Mouse (Mus musculus) heart, adult 2 months (tissue): ENCODE measurements around the gene AI661453. TPM values are rescaled to one million over a fixed set of nuclear protein-coding genes. Genes with fewer than 3 reads are reported as not detected.
"Not testable (repeated sequence)": the region's sequence is repeated elsewhere in the genome, so short reads cannot be mapped to it uniquely, and the experiment has no call there.

Experiments
- DNase-seq, 2 experiments: peaks; one replicate each; pipeline ENCODE4 v3.0.0; 2021
- H3K27ac ChIP-seq: fragments of 200-600 bp; 2 replicates; pipeline ENCODE4 v1.8.1; 2022
- H3K27me3 ChIP-seq: fragments of 200-500 bp; 2 replicates; pipeline ENCODE4 v1.6.1; 2012; ENCODE audit warnings: mild to moderate bottlenecking, low read length, inconsistent platforms, mixed read lengths; ENCODE audit not compliant: control insufficient read depth, insufficient read depth
- H3K36me3 ChIP-seq: fragments of 200-500 bp; 2 replicates; pipeline ENCODE4 v1.6.1; 2012; ENCODE audit warnings: low read length, inconsistent platforms; ENCODE audit not compliant: control insufficient read depth, insufficient read depth
- H3K4me1 ChIP-seq: fragments of 200-500 bp; 2 replicates; pipeline ENCODE4 v1.6.1; 2011; ENCODE audit warnings: low read length; ENCODE audit not compliant: control insufficient read depth, insufficient read depth
- H3K4me3 ChIP-seq: fragments of 200-600 bp; 2 replicates; pipeline ENCODE4 v1.8.1; 2022
- H3K79me2 ChIP-seq: fragments of 200-500 bp; replicated peaks from 2 replicates; pipeline ENCODE4 v1.6.1; 2012; ENCODE audit warnings: mild to moderate bottlenecking, inconsistent platforms, low read length, moderate library complexity, mixed read lengths; ENCODE audit not compliant: control insufficient read depth, insufficient read depth
- H3K9ac ChIP-seq: fragments of 200-500 bp; 2 replicates; pipeline ENCODE4 v1.6.1; 2012; ENCODE audit warnings: low read depth, mild to moderate bottlenecking, control low read depth, inconsistent platforms, low read length, mixed read lengths
- CTCF ChIP-seq: fragments of 200-600 bp; IDR thresholded peaks from 2 replicates; pipeline ENCODE4 v1.8.1; 2022; ENCODE audit warnings: antibody characterized with exemption, mild to moderate bottlenecking, moderate library complexity
- EP300 ChIP-seq: fragments of 200-500 bp; IDR thresholded peaks from 2 replicates; pipeline ENCODE4 v1.6.1; 2011; ENCODE audit warnings: low read depth, low read length, control low read depth; ENCODE audit not compliant: insufficient read depth
- POLR2A ChIP-seq: fragments of 200-500 bp; IDR thresholded peaks from 2 replicates; pipeline ENCODE4 v1.6.1; 2011; ENCODE audit warnings: mild to moderate bottlenecking, low read depth, low read length, control low read depth; ENCODE audit not compliant: insufficient read depth
- WGBS: fragments of 180-500 bp; shearing (Covaris S2); methylation state at CpG from one replicate; pipeline ENCODE4 v1.1.7; 2018; 5-methylcytosine and 5-hydroxymethylcytosine counted together
- intact Hi-C: fragments of 180-260 bp; cut with DNase I; formaldehyde crosslinking; loops from one replicate; pipeline ENCODE4 v1.15.1; 2025
- polyA plus RNA-seq: library from polyadenylated mRNA; depleted of rRNA; stranded (reverse); fragments of >200 nt; gene quantifications from 2 replicates; pipeline ENCODE4 v1.2.3, GENCODE M21; 2012
- total RNA-seq, 2 experiments: library from RNA; stranded (reverse); gene quantifications; 2 replicates each; pipeline ENCODE4 v1.2.3; 2021

AI661453 gene
- total and polyA plus RNA-seq, 3 experiments, result 1.00 to 1.4 (median 1.2) TPM

DNA sequence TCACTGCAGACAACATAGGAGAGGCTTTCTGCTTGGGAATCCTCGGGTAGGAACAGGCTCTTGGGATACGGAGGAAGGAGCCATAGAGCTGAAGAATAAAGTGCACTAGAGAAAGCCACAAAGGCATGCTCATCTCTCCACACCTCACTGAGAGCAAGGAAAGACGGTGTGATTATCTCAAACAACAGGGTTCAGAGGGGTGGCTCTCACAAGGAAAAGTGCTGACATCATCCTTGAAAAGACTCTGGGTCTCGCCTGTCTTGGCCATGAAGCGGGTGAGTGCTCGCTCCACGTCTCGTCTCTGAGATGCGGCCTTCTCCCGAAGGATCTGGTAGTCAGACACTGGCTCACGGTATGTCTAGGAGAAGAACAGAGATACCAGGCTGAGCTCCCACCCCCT, 57.7 kb downstream of the AI661453 start:
- 86% methylated on average over 11 of the region's 11 CpGs for WGBS
- H3K9ac ChIP-seq, result no peak overlapping the region
- no peaks in the 10 kb centered on the region for H3K79me2 ChIP-seq
- no peak overlapping the region for H3K4me3 ChIP-seq
- no peak for DNase-seq
- TF ChIP-seq POLR2A (no peak), EP300 (no peak), CTCF (no peak)
- intact Hi-C loops, result no loop called here
- H3K36me3 ChIP-seq, result no peaks in the 10 kb centered on the region
- no peaks in the 10 kb centered on the region for H3K27me3 ChIP-seq
- H3K27ac ChIP-seq, result no peak overlapping the region
- no peaks in the 10 kb centered on the region for H3K4me1 ChIP-seq

DNA sequence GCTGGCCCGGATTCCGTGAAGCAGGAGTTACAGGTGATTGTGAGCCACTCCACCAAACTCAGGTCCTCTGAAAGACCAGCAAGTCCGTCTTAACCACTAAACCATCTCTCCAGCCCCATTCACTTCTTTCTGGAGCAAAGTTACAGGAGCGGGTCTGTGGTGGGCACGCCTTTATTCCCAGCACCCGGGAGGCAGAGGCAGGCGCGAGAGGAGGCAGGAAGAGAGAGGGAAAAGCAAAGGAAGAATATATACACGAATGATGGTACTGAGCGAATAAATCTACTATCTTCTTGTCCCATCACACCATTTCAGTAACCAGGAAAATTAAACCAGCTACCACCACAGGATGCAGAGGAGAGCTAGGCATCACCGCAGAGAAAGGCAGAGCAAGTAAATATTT, 65.1 kb downstream of the AI661453 start:
- Histone ChIP-seq H3K79me2 (no peaks in the 10 kb centered on the region), H3K4me1 (peaks cover 14% of the 10 kb centered on the region), H3K36me3 (no peaks in the 10 kb centered on the region), H3K9ac (peak overlapping the region; percentile 57), H3K4me3 (peak overlapping the region; percentile 90), H3K27me3 (no peaks in the 10 kb centered on the region), H3K27ac (peak overlapping the region; percentile 99)
- intact Hi-C loops, result no loop called here
- 3% methylated on average over 11 of the region's 11 CpGs for WGBS
- no peak for TF ChIP-seq CTCF
- TF ChIP-seq EP300, result no peak
- no peak for TF ChIP-seq POLR2A
- no peak for DNase-seq

GRCm38 (mm10) chr17:47501946-47502706, 65.7 kb downstream of the AI661453 start, which contains the start of gene Taf8:
Gene Taf8 (minus strand): TSS chr17:47502292.
- 1% methylated on average over 40 of the region's 40 CpGs for WGBS
- no peaks in the 10 kb centered on the region for H3K36me3 ChIP-seq
- TF ChIP-seq EP300 (no peak; the same call in 1 of the 2 replicates), POLR2A (peak; percentile 77)
- intact Hi-C loops, result no loop called here
- H3K27ac ChIP-seq, result peak within 1 kb of the TSS; percentile 99
- peak within 1 kb of the TSS; percentile 81 for H3K9ac ChIP-seq
- DNase-seq, result peak; percentile 96 to 97
- H3K79me2 ChIP-seq, result no peaks in the 10 kb centered on the region
- H3K27me3 ChIP-seq, result no peaks in the 10 kb centered on the region
- peaks cover 16% of the 10 kb centered on the region for H3K4me1 ChIP-seq
- peak within 1 kb of the TSS; percentile 90 for H3K4me3 ChIP-seq

DNA sequence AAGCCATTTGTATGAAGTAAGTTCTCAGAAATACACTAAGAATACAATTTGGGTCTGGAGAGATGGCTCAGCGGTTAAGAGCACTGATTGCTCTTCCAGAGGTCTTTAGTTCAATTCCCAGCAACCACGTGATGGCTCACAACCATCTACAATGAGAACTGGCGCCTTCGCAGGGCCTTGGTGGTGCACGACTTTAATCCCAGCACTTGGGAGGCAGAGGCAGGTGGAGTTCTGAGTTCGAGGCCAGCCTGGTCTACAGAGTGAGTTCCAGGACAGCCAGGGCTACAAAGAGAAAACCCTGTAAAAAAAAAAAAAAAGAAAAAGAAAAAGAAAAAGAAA, 66.3 kb downstream of the AI661453 start:
- H3K79me2 ChIP-seq, H3K36me3 ChIP-seq, H3K27me3 ChIP-seq, DNase-seq, intact Hi-C loops, H3K9ac ChIP-seq: not testable (repeated sequence)
- H3K4me3 ChIP-seq, result peak overlapping the region; percentile 90; the same call in 1 of the 2 replicates
- peak overlapping the region; percentile 99 for H3K27ac ChIP-seq
- peaks cover 20% of the 10 kb centered on the region for H3K4me1 ChIP-seq
- 73% methylated on average over 6 of the region's 6 CpGs for WGBS

DNA sequence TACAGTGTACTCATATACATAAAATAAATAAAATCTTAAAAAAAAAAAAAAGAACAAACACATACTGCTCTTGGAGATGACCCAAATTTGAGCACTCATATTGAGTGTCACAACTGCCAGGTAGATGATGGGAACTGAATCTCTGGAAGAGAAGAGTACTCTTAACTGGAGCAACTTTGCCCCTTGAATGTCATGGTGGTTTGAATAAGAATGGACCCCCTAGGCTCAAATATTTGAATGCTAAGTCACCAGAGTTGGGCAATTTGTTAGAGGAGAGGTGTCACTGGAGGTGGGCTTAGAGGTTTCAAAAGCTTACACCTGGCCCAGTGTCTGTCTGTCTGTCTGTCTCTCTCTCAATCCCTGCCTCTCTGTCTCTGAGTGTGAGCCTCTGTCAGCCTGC, 67.3 kb downstream of the AI661453 start:
- peaks cover 21% of the 10 kb centered on the region for H3K4me1 ChIP-seq
- no peak overlapping the region; the same call in 1 of the 2 replicates for H3K27ac ChIP-seq
- peaks cover 2% of the 10 kb centered on the region; the same call in 1 of the 2 replicates for H3K36me3 ChIP-seq
- H3K9ac ChIP-seq, result no peak overlapping the region
- no peaks in the 10 kb centered on the region for H3K79me2 ChIP-seq
- intact Hi-C loops, result no loop called here
- TF ChIP-seq POLR2A (no peak), EP300 (no peak), CTCF (no peak)
- no peak for DNase-seq
- no peaks in the 10 kb centered on the region for H3K27me3 ChIP-seq
- H3K4me3 ChIP-seq, result no peak overlapping the region

DNA sequence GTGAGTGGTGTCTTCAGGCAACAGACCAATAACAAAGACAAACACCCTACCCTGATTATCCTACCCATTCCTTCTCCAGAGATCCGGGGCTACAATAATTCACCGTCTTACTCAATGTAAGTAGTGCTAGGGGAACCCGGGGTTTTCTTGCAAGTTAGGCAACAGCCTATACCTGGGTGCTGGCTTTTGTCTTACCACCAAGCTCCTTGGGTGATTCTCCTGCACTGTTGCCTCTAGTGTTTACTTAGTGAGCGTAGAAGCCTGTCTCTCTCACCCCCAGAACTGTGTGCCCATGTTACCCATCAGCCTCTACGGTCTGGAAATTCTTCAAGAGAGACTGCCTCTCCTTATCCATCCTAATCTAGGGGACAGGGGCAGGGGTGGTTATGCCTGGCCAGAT, 67.8 kb downstream of the AI661453 start:
- Histone ChIP-seq H3K9ac (peak overlapping the region; percentile 56), H3K27ac (peak overlapping the region; percentile 91), H3K79me2 (no peaks in the 10 kb centered on the region), H3K27me3 (no peaks in the 10 kb centered on the region), H3K36me3 (peaks cover 2% of the 10 kb centered on the region; the same call in 1 of the 2 replicates), H3K4me3 (peak overlapping the region; percentile 52; the same call in 1 of the 2 replicates), H3K4me1 (peaks cover 21% of the 10 kb centered on the region)
- 71% methylated on average over 5 of the region's 5 CpGs for whole genome bisulfite sequencing
- DNase-seq, result no peak
- intact Hi-C loops, result no loop called here
- TF ChIP-seq POLR2A (no peak), CTCF (no peak), EP300 (no peak)
